Mouse (Mus musculus) brain, embryonic 14.5 days (tissue): ENCODE data around the gene Nsg1.

Experiments
- CTCF ChIP-seq: fragments of 200-500 bp; IDR thresholded peaks from 2 replicates; pipeline ENCODE4 v1.5.1; 2012; ENCODE audit warnings: inconsistent platforms, mild to moderate bottlenecking, moderate library complexity, borderline replicate concordance; ENCODE audit not compliant: insufficient read depth, insufficient read length; ENCODE audit errors: extremely low read depth
- POLR2A ChIP-seq: fragments of 200-500 bp; IDR thresholded peaks from 2 replicates; pipeline ENCODE4 v1.6.1; 2012; ENCODE audit warnings: mild to moderate bottlenecking, inconsistent platforms, borderline replicate concordance; ENCODE audit not compliant: poor library complexity, insufficient read depth, insufficient read length, severe bottlenecking; ENCODE audit errors: extremely low read depth

- peak; percentile 72; the same call in 1 of the 2 replicates for TF ChIP-seq CTCF
- no peak for TF ChIP-seq POLR2A
Observed at GRCm38 (mm10) chr5:38091046-38091965, 68.4 kb downstream of the Nsg1 start.
